Mouse (Mus musculus) kidney, postnatal 0 days (tissue): ENCODE measurements around the gene Dnal1. TPM values are rescaled to one million over a fixed set of nuclear protein-coding genes. Genes with fewer than 3 reads are reported as not detected.

Experiments
- ATAC-seq: fragments of 200-750 bp; cut with Nextera tagmentation; replicated peaks from 2 replicates; pipeline ENCODE4 v1.8.0; 2017; ENCODE audit warnings: low read depth, moderate number of reproducible peaks, moderate TSS enrichment, moderate library complexity; ENCODE audit not compliant: low FRiP score
- DNase-seq: peaks from one replicate; pipeline ENCODE4 v3.0.0-alpha.2; 2016; ENCODE audit warnings: low spot score
- H3K27ac ChIP-seq: fragments of 300-500 bp; sonication (generic); 2 replicates; pipeline ENCODE4 v1.5.1; 2014; ENCODE audit warnings: mild to moderate bottlenecking
- H3K27me3 ChIP-seq: fragments of 300-500 bp; sonication (generic); 2 replicates; pipeline ENCODE4 v1.6.1; 2014; ENCODE audit warnings: low read length, mixed read lengths; ENCODE audit not compliant: insufficient read depth
- H3K36me3 ChIP-seq: fragments of 300-500 bp; sonication (generic); 2 replicates; pipeline ENCODE4 v1.6.1; 2014; ENCODE audit warnings: low read length, mixed read lengths; ENCODE audit not compliant: insufficient read depth
- H3K4me1 ChIP-seq: fragments of 300-500 bp; sonication (generic); replicated peaks from 2 replicates; pipeline ENCODE4 v1.6.1; 2014; ENCODE audit warnings: antibody characterized with exemption, low read length, mixed read lengths; ENCODE audit not compliant: insufficient read depth
- H3K4me2 ChIP-seq: fragments of 300-500 bp; sonication (generic); 2 replicates; pipeline ENCODE4 v1.6.1; 2014; ENCODE audit warnings: mild to moderate bottlenecking, low read length, moderate library complexity, mixed read lengths
- H3K4me3 ChIP-seq: fragments of 300-500 bp; sonication (generic); replicated peaks from 2 replicates; pipeline ENCODE4 v1.5.1; 2014; ENCODE audit warnings: low read depth, low read length
- H3K9ac ChIP-seq: fragments of 300-500 bp; sonication (generic); 2 replicates; pipeline ENCODE4 v1.6.1; 2014; ENCODE audit warnings: low read depth, low read length
- H3K9me3 ChIP-seq: fragments of 300-500 bp; sonication (generic); replicated peaks from 2 replicates; pipeline ENCODE4 v1.6.1; 2016; ENCODE audit warnings: low read length, inconsistent platforms, mixed read lengths
- CTCF ChIP-seq: IDR thresholded peaks from 2 replicates; pipeline ENCODE4 v1.5.1; 2016; ENCODE audit warnings: antibody characterized with exemption, low read depth, mild to moderate bottlenecking, moderate library complexity
- WGBS: fragments of 180-500 bp; shearing (Covaris S2); extraction: QIAGEN DNeasy Blood & Tissue Kit; methylation state at CpG from one replicate; pipeline ENCODE4 v1.1.7; 2014; 5-methylcytosine and 5-hydroxymethylcytosine counted together
- polyA plus RNA-seq: library from polyadenylated mRNA; unstranded; fragments of >200 nt; fragmentation: Nextera tagmentation; extraction: Ambion mirVana; gene quantifications from 2 replicates; pipeline ENCODE4 v1.2.1, GENCODE M21; 2015

The Dnal1 gene
- polyA plus RNA-seq, 1 experiment from 2014 or later, result 3.4 TPM

- no peak for TF ChIP-seq CTCF
- WGBS, result 84% methylated on average over 4 of the region's 4 CpGs
- ATAC-seq (no peak), DNase-seq (no peak)
- H3K9me3 ChIP-seq, result no peaks in the 10 kb centered on the region
- H3K9ac ChIP-seq, result no peak overlapping the region
- peaks cover 11% of the 10 kb centered on the region; the same call in 1 of the 2 replicates for H3K36me3 ChIP-seq
- no peak overlapping the region for H3K27ac ChIP-seq
- no peaks in the 10 kb centered on the region for H3K4me1 ChIP-seq
- H3K4me2 ChIP-seq, result no peak overlapping the region
- no peaks in the 10 kb centered on the region for H3K27me3 ChIP-seq
- no peak overlapping the region for H3K4me3 ChIP-seq
These were observed 27.1 kb downstream of the Dnal1 start for GRCm38 (mm10) chr12:84141271-84141670.

GRCm38 (mm10) chr12:84142281-84143050, 28.3 kb downstream of the Dnal1 start:
- Histone ChIP-seq H3K27me3 (no peaks in the 10 kb centered on the region), H3K4me2 (no peak overlapping the region), H3K36me3 (peaks cover 6% of the 10 kb centered on the region; the same call in 1 of the 2 replicates), H3K4me3 (no peak overlapping the region), H3K4me1 (no peaks in the 10 kb centered on the region), H3K27ac (no peak overlapping the region), H3K9me3 (no peaks in the 10 kb centered on the region), H3K9ac (no peak overlapping the region)
- WGBS, result 46% methylated on average over 14 of the region's 14 CpGs
- ATAC-seq, result no peak
- DNase-seq, result no peak
- TF ChIP-seq CTCF, result no peak

GRCm38 (mm10) chr12:84147954-84148621, 33.9 kb downstream of the Dnal1 start, which contains the start of gene Pnma1:
TSS of gene Pnma1 (minus strand) at chr12:84148489.
- peak; percentile 69 for TF ChIP-seq CTCF
- Histone ChIP-seq H3K27ac (no peak within 1 kb of the TSS), H3K4me2 (peak within 1 kb of the TSS; percentile 94), H3K9me3 (no peaks in the 10 kb centered on the region), H3K4me1 (no peaks in the 10 kb centered on the region), H3K4me3 (peak within 1 kb of the TSS; percentile 56), H3K36me3 (0 out of 2 replicates have a peak, but pooled peaks cover 12% of the 10 kb centered on the region), H3K9ac (peak within 1 kb of the TSS; percentile 49), H3K27me3 (no peaks in the 10 kb centered on the region)
- peak; percentile 57 for ATAC-seq
- WGBS, result 2% methylated on average over 50 of the region's 50 CpGs
- peak; percentile 85 for DNase-seq

GRCm38 (mm10) chr12:84148622-84149012, 34.5 kb downstream of the Dnal1 start:
- ATAC-seq, result no peak
- TF ChIP-seq CTCF, result no peak
- H3K9ac ChIP-seq, result peak overlapping the region; percentile 49
- H3K27me3 ChIP-seq, result no peaks in the 10 kb centered on the region
- no peaks in the 10 kb centered on the region for H3K9me3 ChIP-seq
- H3K36me3 ChIP-seq, result 0 out of 2 replicates have a peak, but pooled peaks cover 14% of the 10 kb centered on the region
- no peaks in the 10 kb centered on the region for H3K4me1 ChIP-seq
- no peak overlapping the region for H3K27ac ChIP-seq
- H3K4me3 ChIP-seq, result peak overlapping the region; percentile 56
- no peak for DNase-seq
- peak overlapping the region; percentile 94 for H3K4me2 ChIP-seq
- 20% methylated on average over 10 of the region's 10 CpGs for WGBS

GRCm38 (mm10) chr12:84149971-84150370, 35.8 kb downstream of the Dnal1 start:
- Histone ChIP-seq H3K9me3 (no peaks in the 10 kb centered on the region), H3K27ac (no peak overlapping the region), H3K4me3 (no peak overlapping the region), H3K36me3 (peaks cover 19% of the 10 kb centered on the region; the same call in 1 of the 2 replicates), H3K27me3 (no peaks in the 10 kb centered on the region), H3K4me2 (no peak overlapping the region), H3K4me1 (no peaks in the 10 kb centered on the region), H3K9ac (no peak overlapping the region)
- ATAC-seq, result no peak
- no peak for TF ChIP-seq CTCF
- no peak for DNase-seq
- 92% methylated on average over 15 of the region's 15 CpGs for WGBS

GRCm38 (mm10) chr12:84150976-84151375, 36.8 kb downstream of the Dnal1 start:
- DNase-seq (no peak), ATAC-seq (no peak)
- Histone ChIP-seq H3K27me3 (no peaks in the 10 kb centered on the region), H3K4me3 (no peak overlapping the region), H3K27ac (no peak overlapping the region), H3K9ac (no peak overlapping the region), H3K4me2 (no peak overlapping the region), H3K4me1 (no peaks in the 10 kb centered on the region), H3K9me3 (no peaks in the 10 kb centered on the region), H3K36me3 (peaks cover 27% of the 10 kb centered on the region)
- 51% methylated on average over 6 of the region's 6 CpGs for WGBS
- TF ChIP-seq CTCF, result no peak
